In the genomic region with DNA sequence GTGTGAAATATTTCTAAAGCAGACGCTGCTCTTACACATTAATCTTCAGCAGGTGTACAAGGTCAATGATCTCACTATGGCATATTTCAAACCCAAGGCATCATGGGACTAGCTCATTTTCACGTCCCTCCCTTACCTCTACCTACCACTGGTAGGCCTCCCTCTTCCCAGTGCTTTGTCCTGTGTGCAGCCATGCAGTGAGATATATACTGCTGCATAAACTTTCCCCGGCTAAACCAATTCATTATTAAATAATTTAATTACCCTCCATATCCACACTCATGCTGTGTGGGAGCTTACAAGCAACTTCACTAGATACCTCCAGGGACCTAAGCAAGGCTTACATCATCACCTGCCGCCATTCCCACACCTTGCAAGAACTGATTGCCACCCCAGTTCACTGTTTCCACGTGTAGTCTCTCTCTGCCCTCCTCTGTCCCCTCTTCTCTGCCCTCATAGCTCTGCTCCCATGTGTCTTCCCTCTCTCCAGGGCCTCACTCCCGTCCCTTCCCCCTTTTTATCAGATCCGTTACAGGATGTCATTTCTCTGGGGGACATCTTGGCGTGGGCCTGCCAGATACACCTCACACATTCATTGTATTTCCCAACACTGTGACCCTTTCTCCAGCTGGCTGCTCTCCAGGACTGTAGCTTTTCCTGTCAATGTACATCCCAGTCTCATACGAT, we compare ENCODE assay signal across 14 mouse cellular contexts.
DNase-seq lines count a peak whose midpoint lies in the region; ATAC-seq and TF ChIP-seq lines count a peak whose summit lies in the region.
"Had no signal": no experiment of that assay in that cellular context is flagged by ENCODE, and none has a peak within 500 bp of the region (broad histone marks: within the 10 kb centered on the region; RNA-seq: fewer than 3 reads in every experiment).

No protein-coding gene starts in this region.

- no peak overlapping the region for H3K4me2 ChIP-seq in heart, embryonic 13.5 days
- H3K4me2 ChIP-seq in limb, embryonic 12.5 days: no peak overlapping the region
- H3K4me2 ChIP-seq: embryonic facial prominence, embryonic 13.5 days; liver, embryonic 13.5 days had no signal

- no peak overlapping the region for H3K4me3 ChIP-seq in heart, embryonic 13.5 days
- no peak overlapping the region for H3K4me3 ChIP-seq in kidney, adult 2 months (ENCODE audit: insufficient read depth, low read depth, low read length)
- H3K4me3 ChIP-seq in limb, embryonic 12.5 days (replicated peaks): no peak overlapping the region
- H3K4me3 ChIP-seq: embryonic facial prominence, embryonic 13.5 days; liver, embryonic 13.5 days had no signal

- WGBS in heart, embryonic 13.5 days: 37% methylated on average over 9 of the region's 9 CpGs
- WGBS in kidney, adult 2 months: 46% methylated on average over 9 of the region's 9 CpGs
- WGBS in limb, embryonic 12.5 days: 66% methylated on average over 9 of the region's 9 CpGs

- H3K36me3 ChIP-seq in heart, embryonic 13.5 days: peaks cover 6% of the 10 kb centered on the region; the same call in 1 of the 2 replicates
- H3K36me3 ChIP-seq in kidney, adult 2 months (ENCODE audit: control insufficient read depth, insufficient read depth, low read length): no peaks in the 10 kb centered on the region
- no peaks in the 10 kb centered on the region for H3K36me3 ChIP-seq in limb, embryonic 12.5 days
- H3K36me3 ChIP-seq: liver, embryonic 13.5 days had no signal

- H3K4me1 ChIP-seq in heart, embryonic 13.5 days: peaks cover 64% of the 10 kb centered on the region
- peaks cover 14% of the 10 kb centered on the region for H3K4me1 ChIP-seq in kidney, adult 2 months (ENCODE audit: control insufficient read depth, insufficient read depth, low read length)
- H3K4me1 ChIP-seq in limb, embryonic 12.5 days (replicated peaks): peaks cover 34% of the 10 kb centered on the region

- H3K9me3 ChIP-seq in heart, embryonic 13.5 days: 0 out of 2 replicates have a peak, but pooled peaks cover 3% of the 10 kb centered on the region
- H3K9me3 ChIP-seq in limb, embryonic 12.5 days: no peaks in the 10 kb centered on the region
- H3K9me3 ChIP-seq: embryonic facial prominence, embryonic 13.5 days; liver, embryonic 13.5 days had no signal

- TF ChIP-seq CTCF in kidney, adult 2 months (conservative IDR thresholded peaks at IDR 0.05; ENCODE audit: insufficient read depth, insufficient read length, low read depth, low read length): no peak

- peak overlapping the region; percentile 70 for H3K27ac ChIP-seq in heart, embryonic 13.5 days (replicated peaks)
- H3K27ac ChIP-seq in kidney, adult 2 months (ENCODE audit: insufficient read depth, low read depth, low read length): no peak overlapping the region
- 0 out of 2 replicates have a peak overlapping the region, but pooled peaks have one; percentile 45 for H3K27ac ChIP-seq in limb, embryonic 12.5 days
- H3K27ac ChIP-seq: embryonic facial prominence, embryonic 13.5 days had no signal

- H3K27me3 ChIP-seq in heart, embryonic 13.5 days (replicated peaks): no peaks in the 10 kb centered on the region
- H3K27me3 ChIP-seq in kidney, adult 2 months (replicated peaks; ENCODE audit: control insufficient read depth, insufficient read depth, low read length): no peaks in the 10 kb centered on the region
- H3K27me3 ChIP-seq in limb, embryonic 12.5 days: no peaks in the 10 kb centered on the region
- H3K27me3 ChIP-seq: embryonic facial prominence, embryonic 13.5 days; liver, embryonic 13.5 days had no signal

- intact Hi-C loops in heart, postnatal 14 days (cut with DNase I): no loop called here

- peak overlapping the region; percentile 47; the same call in 1 of the 2 replicates for H3K9ac ChIP-seq in heart, embryonic 13.5 days
- no peak overlapping the region for H3K9ac ChIP-seq in limb, embryonic 12.5 days (replicated peaks)
- H3K9ac ChIP-seq: embryonic facial prominence, embryonic 13.5 days; forebrain, postnatal 0 days; liver, embryonic 13.5 days had no signal

- ATAC-seq in heart, embryonic 13.5 days (ENCODE audit: extremely low read depth, insufficient number of reproducible peaks, low FRiP score, low TSS enrichment): no peak
- ATAC-seq in limb, embryonic 12.5 days (ENCODE audit: insufficient number of reproducible peaks, insufficient read depth, low FRiP score, low TSS enrichment, low read depth): no peak
- no peak for ATAC-seq in megakaryocyte-erythroid progenitor cell, adult 5-6 weeks (replicated peaks; ENCODE audit: low FRiP score, low TSS enrichment, poor library complexity, severe bottlenecking)
- ATAC-seq: forebrain, postnatal 0 days had no signal

- TF ChIP-seq POLR2A in kidney, adult 2 months (IDR thresholded peaks at IDR 0.05; ENCODE audit: low read depth, low read length): no peak

- DNase-seq in heart, postnatal 14 days: no peak
- DNase-seq in kidney, postnatal 10 days: peak; percentile 29
- DNase-seq in kidney, adult 2 months: no peak
- peak; percentile 59 for DNase-seq in MN1 (ENCODE audit: low spot score)
- no peak for DNase-seq in layer of hippocampus, adult 8-10 months (ENCODE audit: low spot score in 2 of 2)
- DNase-seq: adrenal gland, postnatal 36 days; cerebellum, adult 2 months; forebrain, postnatal 0 days; layer of hippocampus, adult 9-11 months; liver, embryonic 13.5 days had no signal

Comparison
In these comparisons a context has a peak if more than half of its experiments do, and no peak if none do; other contexts are left out.
1. DNase-seq: peak in kidney, postnatal 10 days (single experiment) and MN1 (single experiment); none in heart, postnatal 14 days (0 of 2), kidney, adult 2 months (single experiment) and layer of hippocampus, adult 8-10 months (0 of 2).